Mouse (Mus musculus) retina, embryonic 14.5 days (tissue): ENCODE results near the gene Ncdn.

Experiments
- DNase-seq: peaks from one replicate; pipeline ENCODE4 v3.0.0-alpha.2; 2015; ENCODE audit warnings: low spot score

Ncdn gene

GRCm38 (mm10) chr4:126752608-126753141 is 563 bp downstream of the Ncdn start:
- peak; percentile 53 for DNase-seq

GRCm38 (mm10) chr4:126752024-126752607 is 1.1 kb downstream of the Ncdn start:
- no peak for DNase-seq

GRCm38 (mm10) chr4:126751556-126752023 is 1.6 kb downstream of the Ncdn start:
- DNase-seq, result no peak

- no peak for DNase-seq
Observed at GRCm38 (mm10) chr4:126750863-126751555, 2.2 kb downstream of the Ncdn start.

GRCm38 (mm10) chr4:126750046-126750683 is 3.1 kb downstream of the Ncdn start:
- no peak for DNase-seq

GRCm38 (mm10) chr4:126749553-126749952 is 3.7 kb downstream of the Ncdn start:
- DNase-seq, result no peak

- DNase-seq, result no peak
Observed at GRCm38 (mm10) chr4:126748381-126748780, 4.9 kb downstream of the Ncdn start.

- DNase-seq, result no peak
Observed at GRCm38 (mm10) chr4:126746194-126746840, 6.9 kb downstream of the Ncdn start.

GRCm38 (mm10) chr4:126745506-126746193 is 7.6 kb downstream of the Ncdn start:
- DNase-seq, result peak; percentile 80

GRCm38 (mm10) chr4:126744831-126745230 is 8.4 kb downstream of the Ncdn start:
- DNase-seq, result no peak

- no peak for DNase-seq
Observed at GRCm38 (mm10) chr4:126743713-126744112, 9.5 kb downstream of the Ncdn start.

GRCm38 (mm10) chr4:126742976-126743375 is 10.3 kb downstream of the Ncdn start:
- no peak for DNase-seq

GRCm38 (mm10) chr4:126741448-126741847 is 11.8 kb downstream of the Ncdn start:
- peak; percentile 91 for DNase-seq

- DNase-seq, result peak; percentile 50
Observed at GRCm38 (mm10) chr4:126739966-126740676, 13.1 kb downstream of the Ncdn start.

GRCm38 (mm10) chr4:126736001-126736414 is 17.2 kb downstream of the Ncdn start, which contains the start of gene Tfap2e:
Tfap2e (minus strand) TSS chr4:126736240.
- peak; percentile 69 for DNase-seq

GRCm38 (mm10) chr4:126735382-126736000 is 17.7 kb downstream of the Ncdn start:
- no peak for DNase-seq

- DNase-seq, result no peak
Observed at GRCm38 (mm10) chr4:126734700-126735381, 18.4 kb downstream of the Ncdn start.

- no peak for DNase-seq
Observed at GRCm38 (mm10) chr4:126734001-126734603, 19.1 kb downstream of the Ncdn start.
